Mouse (Mus musculus) urinary bladder, postnatal 14 days (tissue): ENCODE results near the gene Pacs2.

Source experiments
- DNase-seq: peaks from one replicate; pipeline ENCODE4 v3.0.0; 2021; ENCODE audit warnings: low spot score

The Pacs2 gene

DNA sequence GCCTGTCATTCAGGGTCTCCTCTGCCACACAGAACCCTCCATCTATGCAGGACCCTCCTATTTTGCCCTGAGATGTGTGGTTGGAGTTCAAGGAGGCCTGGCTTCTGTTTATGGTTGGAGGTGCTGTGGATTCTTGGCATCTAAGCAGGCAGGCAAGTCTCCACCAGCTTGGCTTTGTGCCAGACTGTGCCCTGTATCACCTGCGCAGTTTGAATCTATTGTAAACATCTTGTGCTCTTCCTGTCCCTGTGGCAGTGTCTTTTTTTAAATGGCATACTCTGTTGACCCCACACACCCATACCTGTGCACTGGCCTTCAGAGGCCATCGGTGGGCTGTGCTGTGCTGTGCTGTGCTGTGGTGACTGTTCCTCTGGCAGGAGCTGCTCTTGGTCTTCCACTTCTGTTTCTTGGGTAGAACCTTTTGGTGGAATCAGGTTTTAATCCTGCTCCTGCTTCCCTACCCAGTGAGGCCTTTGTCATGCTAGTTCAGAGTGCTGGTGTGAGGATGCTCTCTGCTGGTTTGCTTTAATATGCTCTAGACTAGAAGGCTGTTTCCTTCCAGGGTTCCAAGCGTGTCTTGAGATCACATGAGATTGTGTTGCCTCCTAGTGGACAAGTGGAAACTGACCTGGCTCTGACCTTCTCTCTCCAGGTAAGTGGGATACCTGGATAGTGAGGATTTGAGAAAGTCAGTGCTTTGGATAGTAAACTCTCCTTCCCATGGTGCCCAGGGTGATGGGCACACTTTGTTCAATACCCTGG is 30.8 kb downstream of the Pacs2 start:
- DNase-seq = peak; percentile 57

DNA sequence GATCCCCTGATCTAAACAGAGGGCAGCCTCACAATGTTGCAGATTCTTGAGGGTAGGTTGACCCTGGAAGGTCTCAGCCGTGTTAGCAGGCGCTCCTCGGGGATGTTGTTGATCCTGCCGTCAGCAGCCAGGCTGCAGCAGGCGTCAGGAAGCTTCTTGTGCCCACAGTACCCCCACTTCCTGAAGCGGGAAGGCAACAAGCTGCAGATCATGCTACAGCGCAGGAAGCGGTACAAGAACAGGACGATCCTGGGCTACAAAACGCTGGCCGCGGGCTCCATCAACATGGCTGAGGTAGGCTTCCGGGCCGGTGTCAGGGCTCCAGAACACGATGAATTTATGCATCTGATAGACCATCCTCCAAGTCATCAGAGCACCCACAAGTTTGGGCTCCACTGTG is 32.6 kb downstream of the Pacs2 start:
- DNase-seq = no peak

DNA sequence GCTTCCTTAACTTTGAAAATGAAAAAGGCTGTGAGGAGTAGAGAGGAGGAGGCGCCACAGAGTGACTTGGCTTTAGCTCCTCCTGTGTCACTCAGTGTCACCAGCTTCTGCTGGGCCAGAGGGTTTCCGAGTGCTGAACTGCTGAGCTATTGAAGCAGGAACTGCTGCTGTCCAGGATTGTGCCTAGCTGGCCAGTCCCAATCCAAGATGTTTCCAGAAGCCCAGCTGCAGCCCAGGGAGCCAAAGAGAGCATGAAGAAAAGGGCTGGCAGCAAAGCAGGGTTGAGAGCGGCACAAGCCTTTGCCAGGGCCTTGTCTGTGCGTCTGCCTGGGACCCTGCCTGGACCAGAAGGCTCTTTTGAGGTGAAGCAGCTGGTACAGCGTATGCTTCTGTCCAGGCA is 33.8 kb downstream of the Pacs2 start:
- no peak for DNase-seq

GRCm38 (mm10) chr12:113049836-113050235 is 35.5 kb downstream of the Pacs2 start:
- no peak for DNase-seq

GRCm38 (mm10) chr12:113050671-113051070 is 36.4 kb downstream of the Pacs2 start:
- DNase-seq = no peak

GRCm38 (mm10) chr12:113051628-113052403 is 37.5 kb downstream of the Pacs2 start:
- DNase-seq = no peak

- no peak for DNase-seq
These were observed 41.8 kb downstream of the Pacs2 start for GRCm38 (mm10) chr12:113056089-113056488.

DNA sequence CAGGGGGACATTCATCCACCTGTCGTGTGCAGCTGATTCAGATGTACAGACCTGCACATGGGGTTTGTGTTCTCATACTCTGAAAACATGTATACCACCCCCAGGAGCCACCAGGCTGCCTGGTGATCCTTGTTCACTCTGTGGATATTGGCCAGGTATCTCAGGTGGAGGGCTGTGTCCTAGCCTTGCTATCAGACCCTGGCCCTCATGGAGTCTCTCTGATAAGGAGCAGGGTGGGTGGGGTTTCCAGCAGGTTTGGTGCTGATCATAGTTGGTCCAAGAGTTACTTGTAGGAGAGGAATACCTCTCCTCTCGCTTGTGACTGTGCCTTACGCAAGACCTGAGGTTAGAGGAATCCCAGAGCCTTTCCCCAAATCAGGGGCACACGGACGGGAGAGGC is 45.9 kb downstream of the Pacs2 start:
- DNase-seq = no peak

DNA sequence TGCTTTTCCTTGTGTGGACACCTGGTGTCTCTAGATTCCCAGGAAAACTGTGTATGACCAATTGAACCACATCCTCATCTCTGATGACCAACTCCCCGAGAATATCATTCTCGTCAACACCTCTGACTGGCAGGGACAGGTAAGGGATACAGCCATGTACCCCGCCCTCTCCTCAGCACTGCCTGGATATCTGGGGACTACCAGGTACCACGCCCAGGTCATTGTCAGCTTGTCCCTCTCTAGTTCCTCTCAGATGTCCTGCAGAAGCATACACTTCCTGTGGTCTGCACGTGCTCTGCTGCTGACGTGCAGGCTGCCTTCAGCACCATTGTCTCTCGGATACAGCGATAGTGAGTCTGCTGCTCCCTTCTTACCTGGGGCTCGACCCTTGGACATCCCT is 47.3 kb downstream of the Pacs2 start:
- DNase-seq = no peak

GRCm38 (mm10) chr12:113062201-113062600 is 47.9 kb downstream of the Pacs2 start:
- no peak for DNase-seq

GRCm38 (mm10) chr12:113063700-113064099 is 49.4 kb downstream of the Pacs2 start:
- DNase-seq = no peak

DNA sequence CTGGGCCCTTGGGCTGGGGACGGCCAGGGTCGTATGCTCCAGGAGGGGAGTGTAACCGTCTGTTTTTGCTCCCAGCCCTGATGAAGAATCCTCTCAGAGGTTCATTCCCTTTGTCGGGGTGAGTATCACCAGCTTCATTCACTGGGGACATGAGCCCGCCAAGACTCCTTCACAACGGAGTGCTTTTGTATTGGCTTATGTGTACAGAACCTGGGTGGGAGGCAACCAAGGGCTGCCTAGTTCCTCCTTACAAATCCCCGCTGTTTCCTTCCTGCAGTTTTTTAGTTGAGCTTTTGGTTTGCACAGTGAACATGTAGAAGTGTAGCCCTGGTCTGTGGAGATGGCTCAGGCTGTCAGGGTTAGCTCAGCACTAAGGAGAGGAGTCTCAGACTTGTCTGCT is 53.7 kb downstream of the Pacs2 start:
- DNase-seq = no peak

DNA sequence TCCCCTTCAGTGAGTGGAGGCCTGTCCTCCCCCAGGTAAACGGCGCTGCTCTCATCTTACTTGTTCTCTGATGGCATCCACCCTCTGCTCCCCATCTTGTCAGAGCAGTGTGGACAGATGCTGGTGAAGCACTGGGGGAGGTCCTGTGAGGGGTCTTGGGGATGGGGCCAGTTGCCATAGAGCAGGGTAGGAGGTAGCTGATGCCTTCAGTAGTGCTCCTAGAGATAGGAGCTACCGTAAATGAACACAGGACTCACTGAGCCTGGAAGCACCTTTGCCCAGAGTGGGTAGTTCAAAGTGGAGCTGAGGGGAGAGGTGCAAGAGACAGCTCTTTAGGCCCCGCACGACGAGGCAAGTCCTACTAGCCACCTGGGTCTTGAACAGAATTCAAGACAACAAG is 55.1 kb downstream of the Pacs2 start:
- no peak for DNase-seq

DNA sequence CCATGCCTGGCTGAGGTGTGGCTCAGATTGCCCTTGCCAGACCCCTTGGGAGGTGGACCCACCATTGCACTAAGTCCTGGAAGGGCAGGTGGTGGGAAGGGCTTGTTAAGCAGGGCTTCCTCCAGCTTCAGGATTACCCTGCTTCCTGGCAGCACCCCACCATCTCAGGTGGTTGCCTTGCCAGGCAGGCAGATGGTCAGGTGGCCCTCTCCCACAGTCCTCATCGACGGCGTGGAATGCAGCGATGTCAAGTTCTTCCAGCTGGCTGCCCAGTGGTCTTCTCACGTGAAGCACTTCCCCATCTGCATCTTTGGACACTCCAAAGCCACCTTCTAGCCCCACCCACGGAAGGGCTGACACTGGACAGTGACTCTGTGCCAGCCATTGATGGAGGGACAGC is 57.0 kb downstream of the Pacs2 start:
- no peak for DNase-seq

GRCm38 (mm10) chr12:113071827-113072226 is 57.5 kb downstream of the Pacs2 start:
- no peak for DNase-seq

DNA sequence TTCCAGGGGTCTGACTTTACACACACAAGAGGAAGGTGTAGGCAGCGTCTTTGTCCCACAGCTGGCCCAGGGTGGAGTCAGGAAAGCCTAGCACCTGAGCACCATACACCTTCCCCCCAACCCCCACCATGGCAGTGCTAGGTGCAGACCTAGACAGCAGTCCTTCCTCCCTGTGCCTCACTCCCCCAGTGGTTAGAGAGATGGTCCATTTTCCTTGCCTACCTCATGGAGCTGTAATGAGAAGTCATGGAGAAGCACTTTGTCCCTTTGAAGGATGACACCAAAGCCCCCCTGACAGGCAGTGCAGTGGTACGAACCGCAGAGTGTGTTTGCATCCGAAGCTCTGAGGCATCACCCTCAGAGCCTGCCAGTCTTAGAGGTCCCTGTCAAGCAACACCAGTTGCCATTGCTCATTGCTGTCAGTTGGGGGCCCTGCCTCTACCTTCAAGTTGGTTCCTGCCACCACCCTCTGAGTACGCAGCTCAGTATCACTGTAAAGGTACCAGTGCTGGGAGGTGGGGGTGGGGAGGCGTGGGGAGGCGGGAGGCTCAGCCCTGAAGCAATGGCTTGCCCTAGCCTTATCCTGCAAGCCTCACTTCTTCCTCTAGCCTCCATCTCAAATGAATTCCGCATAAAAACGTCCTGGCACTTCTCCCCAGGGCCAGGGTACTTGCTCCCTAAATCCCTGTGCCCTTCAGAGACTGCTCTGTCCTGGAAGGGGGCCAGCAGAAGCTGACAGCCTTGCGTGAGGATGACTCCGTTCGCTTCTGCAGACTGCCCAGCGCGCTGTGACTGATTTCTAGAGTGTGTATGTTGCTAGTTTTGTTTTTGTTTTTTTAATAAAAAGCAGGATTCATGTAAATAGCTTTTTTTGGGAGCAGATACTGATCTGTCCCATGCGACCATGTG is 59.4 kb downstream of the Pacs2 start:
- DNase-seq = peak; percentile 22

DNA sequence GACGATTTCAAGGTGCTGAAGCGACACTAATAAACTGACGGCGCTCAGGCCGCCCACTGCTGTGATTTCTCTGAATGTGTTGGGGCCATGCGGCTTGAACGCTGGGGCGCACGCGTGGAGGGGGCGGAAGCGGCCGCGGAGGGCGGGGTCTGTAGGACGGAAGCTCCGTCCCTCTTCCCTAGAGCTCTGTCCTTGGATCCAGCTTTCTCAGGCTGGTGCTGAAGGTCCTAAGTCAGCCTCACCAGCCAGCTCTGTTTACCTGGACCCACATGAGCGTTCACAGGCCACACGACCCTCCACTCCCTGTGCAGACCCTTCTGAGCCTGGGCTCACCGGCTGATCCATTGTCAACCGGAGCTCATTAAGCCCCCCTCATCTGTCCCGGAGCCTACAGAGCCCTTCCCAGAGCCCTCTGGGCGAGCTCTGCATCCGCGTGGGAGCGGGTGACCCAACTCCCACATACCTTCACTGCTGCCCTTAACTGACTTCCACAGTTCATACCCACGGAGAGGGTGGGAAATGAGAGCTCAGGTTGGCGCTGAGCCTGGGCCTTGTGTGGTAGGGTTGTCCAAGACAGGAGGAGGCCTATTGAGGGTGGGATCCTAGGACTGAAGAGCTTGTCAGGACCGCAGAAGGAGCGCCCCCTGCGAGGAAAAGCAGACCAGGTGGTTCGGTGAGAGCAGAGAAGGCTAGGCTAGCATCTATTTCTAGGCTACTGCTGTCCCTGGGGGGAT is 60.2 kb downstream of the Pacs2 start, which contains the start of gene Tex22:
Gene Tex22, plus strand, starts transcription at position 174 of the 734 bp plus-strand sequence.
- peak; percentile 88 for DNase-seq

GRCm38 (mm10) chr12:113075063-113075454 is 60.8 kb downstream of the Pacs2 start:
- DNase-seq = peak; percentile 87

DNA sequence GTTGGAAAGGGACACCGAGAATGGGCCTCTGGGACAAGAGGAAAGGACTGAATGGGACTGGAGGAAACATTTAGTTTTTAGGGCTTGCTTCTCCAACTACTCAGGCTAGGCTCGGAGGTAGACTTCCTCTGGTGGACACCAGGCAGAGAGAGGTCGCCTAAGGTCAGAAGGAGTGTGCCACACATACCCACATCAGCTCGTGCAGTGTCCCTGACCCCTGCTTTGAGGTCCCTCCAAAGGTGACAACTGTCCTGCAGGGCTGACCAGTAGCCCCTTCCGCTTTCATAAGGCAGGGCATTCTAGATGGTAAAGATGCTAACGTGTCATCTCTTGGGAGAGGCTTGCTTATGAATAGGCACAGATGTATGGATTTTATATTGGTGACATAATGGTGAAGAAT is 61.2 kb downstream of the Pacs2 start:
- no peak for DNase-seq

- no peak for DNase-seq
These were observed 73.0 kb downstream of the Pacs2 start for GRCm38 (mm10) chr12:113087276-113087675.

- DNase-seq = no peak
These were observed 73.7 kb downstream of the Pacs2 start for GRCm38 (mm10) chr12:113088026-113088425.

GRCm38 (mm10) chr12:113089107-113089506 is 74.8 kb downstream of the Pacs2 start:
- DNase-seq = no peak
